Mouse (Mus musculus): ENCODE measurements around the gene Grin2b. TPM values are rescaled to one million over a fixed set of nuclear protein-coding genes. Genes with fewer than 3 reads are reported as not detected.
A peak's percentile ranks its signal among the peaks of the same experiment; 100 is the strongest.
"Not testable (repeated sequence)": the region's sequence is repeated elsewhere in the genome, so short reads cannot be mapped to it uniquely, and the experiment has no call there.

Gene Grin2b
- total RNA-seq, 2 experiments from 2014 or later, result 343 to 387 TPM

- Histone ChIP-seq H3K27ac (peak overlapping the region; percentile 48; the same call in 1 of the 2 replicates), H3K4me3 (no peak overlapping the region)
- DNase-seq (ENCODE audit: low spot score in 2 of 2), result no peak
- TF ChIP-seq CTCF (conservative IDR thresholded peaks at IDR 0.05), result no peak
Observed at GRCm38 (mm10) chr6:135843755-135844154, 329.6 kb downstream of the Grin2b start.

DNA sequence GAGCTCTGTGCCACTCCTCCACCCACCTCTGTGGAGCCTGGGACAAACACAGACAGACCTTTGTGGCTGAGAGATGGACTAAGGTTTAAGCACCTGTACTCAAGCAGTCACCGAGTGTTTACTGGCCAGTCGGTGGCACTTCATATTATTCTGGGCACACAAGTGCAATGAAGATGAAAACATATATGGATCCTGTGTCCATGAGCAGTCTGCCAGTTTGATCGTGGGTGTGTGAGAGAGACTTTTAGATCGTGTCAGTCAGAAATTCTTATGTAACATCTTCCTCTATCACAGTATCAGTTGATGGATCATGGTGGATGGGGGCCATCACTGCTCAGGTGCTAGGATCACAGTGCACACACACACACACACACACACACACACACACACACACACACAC lies 337.0 kb downstream of the Grin2b start:
- no peak for DNase-seq (ENCODE audit: low spot score in 2 of 2)
- Histone ChIP-seq H3K27ac (peak overlapping the region; percentile 74), H3K4me3 (no peak overlapping the region)
- no peak for TF ChIP-seq CTCF (conservative IDR thresholded peaks at IDR 0.05)

GRCm38 (mm10) chr6:135833542-135833941 lies 339.8 kb downstream of the Grin2b start:
- no peak for DNase-seq (ENCODE audit: low spot score in 2 of 2)
- H3K4me3 ChIP-seq, result no peak overlapping the region
- TF ChIP-seq CTCF (conservative IDR thresholded peaks at IDR 0.05), result peak; percentile 57
- H3K27ac ChIP-seq, result peak overlapping the region; percentile 74

- H3K27ac ChIP-seq, result peak overlapping the region; percentile 74; the same call in 1 of the 2 replicates
- H3K4me3 ChIP-seq, result no peak overlapping the region
- no peak for TF ChIP-seq CTCF (conservative IDR thresholded peaks at IDR 0.05)
- DNase-seq (ENCODE audit: low spot score in 2 of 2), result no peak
Observed at GRCm38 (mm10) chr6:135832041-135832440, 341.3 kb downstream of the Grin2b start.

DNA sequence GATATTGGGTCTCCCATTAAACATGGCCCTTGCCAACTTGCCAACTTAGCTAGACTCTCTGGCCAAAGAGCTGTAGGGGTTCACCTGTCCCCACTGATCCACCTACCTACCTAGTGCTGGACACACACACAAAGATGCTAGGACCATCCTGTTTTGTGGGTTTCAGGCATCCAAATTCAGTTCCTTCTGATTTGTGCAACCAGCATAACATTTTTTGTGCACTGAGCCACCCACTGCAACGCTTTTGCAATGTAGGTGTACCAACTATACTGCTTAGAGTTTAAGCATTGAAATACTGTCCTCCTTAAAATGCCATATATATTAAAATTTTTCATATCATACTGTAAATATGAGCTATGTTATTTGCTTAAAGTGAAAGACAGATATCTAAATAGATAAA lies 342.3 kb downstream of the Grin2b start:
- H3K27ac ChIP-seq, result peak overlapping the region; percentile 68
- H3K4me3 ChIP-seq, result no peak overlapping the region
- DNase-seq (ENCODE audit: low spot score in 2 of 2), result no peak
- TF ChIP-seq CTCF (conservative IDR thresholded peaks at IDR 0.05), result no peak

- H3K4me3 ChIP-seq, result no peak overlapping the region
- peak overlapping the region; percentile 68 for H3K27ac ChIP-seq
- no peak for TF ChIP-seq CTCF (conservative IDR thresholded peaks at IDR 0.05)
- no peak for DNase-seq (ENCODE audit: low spot score in 2 of 2)
Observed at GRCm38 (mm10) chr6:135829458-135829857, 343.9 kb downstream of the Grin2b start.

DNA sequence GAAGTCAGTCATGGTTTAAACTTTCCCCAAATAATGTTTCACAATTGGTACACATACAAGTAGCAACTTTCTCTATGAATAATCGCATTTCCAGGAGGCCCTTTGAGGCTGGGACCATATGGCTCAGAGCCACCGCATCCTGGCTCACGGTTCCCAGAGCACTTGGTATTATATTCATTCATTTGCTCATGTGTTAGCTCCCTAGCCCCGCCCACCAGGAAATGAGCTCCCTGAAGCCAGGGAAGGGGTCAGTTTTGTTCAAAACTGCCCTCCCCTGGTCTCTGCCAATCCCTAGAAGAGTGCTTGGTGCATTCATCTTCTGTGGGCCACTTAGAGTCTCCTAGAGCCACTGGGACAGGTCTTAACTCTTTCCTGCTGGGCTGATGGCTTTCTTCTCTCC lies 344.3 kb downstream of the Grin2b start:
- Histone ChIP-seq H3K4me3 (no peak overlapping the region), H3K27ac (peak overlapping the region; percentile 68)
- no peak for DNase-seq (ENCODE audit: low spot score in 2 of 2)
- TF ChIP-seq CTCF (conservative IDR thresholded peaks at IDR 0.05), result no peak

GRCm38 (mm10) chr6:135827942-135828341 lies 345.4 kb downstream of the Grin2b start:
- Histone ChIP-seq H3K27ac (peak overlapping the region; percentile 68), H3K4me3 (no peak overlapping the region)
- DNase-seq (ENCODE audit: low spot score in 2 of 2), result peak in 1 of 2 experiments; percentile 54
- TF ChIP-seq CTCF (conservative IDR thresholded peaks at IDR 0.05), result peak; percentile 94

- DNase-seq (ENCODE audit: low spot score in 2 of 2), result no peak
Observed at GRCm38 (mm10) chr6:135827317-135827716, 346.0 kb downstream of the Grin2b start.

DNA sequence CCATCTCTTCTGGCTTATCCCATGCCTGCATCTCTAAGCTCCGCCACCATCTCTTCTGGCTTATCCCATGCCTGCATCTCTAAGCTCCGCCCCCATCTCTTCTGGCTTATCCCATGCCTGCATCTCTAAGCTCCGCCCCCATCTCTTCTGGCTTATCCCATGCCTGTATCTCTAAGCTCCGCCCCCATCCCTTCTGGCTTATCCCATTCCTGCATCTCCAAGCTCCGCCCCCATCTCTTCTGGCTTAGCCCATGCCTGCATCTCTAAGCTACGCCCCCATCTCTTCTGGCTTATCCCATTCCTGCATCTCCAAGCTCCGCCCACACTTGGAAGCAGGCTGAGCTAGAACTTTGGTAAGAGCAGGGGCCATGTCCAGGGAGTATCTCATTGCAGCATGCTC lies 346.5 kb downstream of the Grin2b start:
- H3K4me3 ChIP-seq; DNase-seq (ENCODE audit: low spot score in 2 of 2): not testable (repeated sequence)
- peak overlapping the region; percentile 68 for H3K27ac ChIP-seq

More at GRCm38 (mm10) chr6:135827317-135827716, 346.0 kb downstream of the Grin2b start:
- Histone ChIP-seq H3K4me3 (no peak overlapping the region), H3K27ac (peak overlapping the region; percentile 68)
- no peak for TF ChIP-seq CTCF (conservative IDR thresholded peaks at IDR 0.05)

DNA sequence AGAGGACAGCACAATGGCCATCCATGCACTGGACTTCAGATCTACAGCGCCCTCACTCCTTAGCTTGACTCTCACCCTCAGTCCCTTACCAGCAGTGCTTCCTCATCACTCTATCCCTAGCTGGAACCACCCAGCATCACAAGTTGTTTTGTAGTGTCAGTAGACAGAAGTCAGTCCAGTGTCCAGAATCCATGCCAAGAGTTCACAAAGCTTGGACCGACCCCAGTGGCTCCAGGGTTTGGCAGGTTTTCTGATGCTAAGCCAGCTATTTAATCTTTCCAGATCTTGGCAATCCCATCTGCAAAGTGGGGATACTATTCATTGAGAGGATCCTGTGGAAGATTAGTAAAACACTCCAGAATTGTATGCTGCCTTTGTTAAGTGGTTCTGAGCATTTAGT lies 355.9 kb downstream of the Grin2b start:
- DNase-seq (ENCODE audit: low spot score in 2 of 2), result no peak
- no peak overlapping the region for H3K4me3 ChIP-seq
- TF ChIP-seq CTCF (conservative IDR thresholded peaks at IDR 0.05), result no peak
- H3K27ac ChIP-seq, result peak overlapping the region; percentile 61

DNA sequence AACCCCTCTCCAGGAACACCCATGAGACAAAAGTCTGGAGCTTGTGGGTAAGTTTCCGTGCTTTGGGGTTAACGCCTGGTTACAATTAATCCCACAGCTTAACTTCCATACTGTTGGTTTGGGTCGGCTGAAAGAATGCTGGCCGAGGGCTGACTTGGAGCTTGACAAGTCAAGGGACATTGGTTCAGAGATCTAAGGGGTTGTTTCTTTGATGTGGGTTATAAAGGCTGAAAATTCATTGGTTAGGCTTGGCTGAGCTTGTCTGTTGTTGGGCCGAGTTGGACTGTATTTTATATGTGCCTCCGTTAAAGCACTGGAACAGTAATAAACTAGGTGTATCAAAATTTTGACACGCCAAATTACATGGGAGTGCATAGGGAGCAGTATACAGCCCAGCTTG lies 359.6 kb downstream of the Grin2b start:
- Histone ChIP-seq H3K4me3 (no peak overlapping the region), H3K27ac (peak overlapping the region; percentile 61)
- no peak for DNase-seq (ENCODE audit: low spot score in 2 of 2)
- TF ChIP-seq CTCF (conservative IDR thresholded peaks at IDR 0.05), result no peak

GRCm38 (mm10) chr6:135805436-135805835 lies 367.9 kb downstream of the Grin2b start:
- no peak for TF ChIP-seq CTCF (conservative IDR thresholded peaks at IDR 0.05)
- Histone ChIP-seq H3K27ac (peak overlapping the region; percentile 66), H3K4me3 (no peak overlapping the region)
- DNase-seq (ENCODE audit: low spot score in 2 of 2), result no peak

- peak overlapping the region; percentile 90 for H3K27ac ChIP-seq
- peak; percentile 35 to 56 for DNase-seq (ENCODE audit: low spot score in 2 of 2)
- H3K4me3 ChIP-seq, result no peak overlapping the region
- TF ChIP-seq CTCF (conservative IDR thresholded peaks at IDR 0.05), result no peak
Observed at GRCm38 (mm10) chr6:135799949-135800348, 373.4 kb downstream of the Grin2b start.

Data from layer of hippocampus, adult 2 months (tissue).